Mouse (Mus musculus) hindbrain, embryonic 16.5 days (tissue): ENCODE measurements around the gene Pvalb. TPM values are rescaled to one million over a fixed set of nuclear protein-coding genes. Genes with fewer than 3 reads are reported as not detected.

Experiments used
- ATAC-seq: fragments of 200-750 bp; cut with Nextera tagmentation; 2 replicates; pipeline ENCODE4 v1.8.0; 2017; ENCODE audit warnings: moderate TSS enrichment, moderate library complexity
- H3K27ac ChIP-seq: fragments of 300-500 bp; sonication (generic); 2 replicates; pipeline ENCODE4 v1.5.1; 2014; ENCODE audit warnings: low read depth, mild to moderate bottlenecking, control low read depth, low read length, moderate library complexity
- H3K27me3 ChIP-seq: fragments of 300-500 bp; sonication (generic); replicated peaks from 2 replicates; pipeline ENCODE4 v1.6.1; 2014; ENCODE audit warnings: low read length; ENCODE audit not compliant: control insufficient read depth, insufficient read depth
- H3K36me3 ChIP-seq: fragments of 300-500 bp; sonication (generic); 2 replicates; pipeline ENCODE4 v1.6.1; 2014; ENCODE audit warnings: mild to moderate bottlenecking, low read length, moderate library complexity, mixed read lengths; ENCODE audit not compliant: control insufficient read depth, insufficient read depth
- H3K4me1 ChIP-seq: fragments of 300-500 bp; sonication (generic); 2 replicates; pipeline ENCODE4 v1.6.1; 2014; ENCODE audit warnings: low read depth, low read length; ENCODE audit not compliant: control insufficient read depth, insufficient read depth
- H3K4me2 ChIP-seq: fragments of 300-500 bp; sonication (generic); 2 replicates; pipeline ENCODE4 v1.6.1; 2014; ENCODE audit warnings: mild to moderate bottlenecking, low read length, control low read depth, moderate library complexity
- H3K4me3 ChIP-seq: fragments of 300-500 bp; sonication (generic); 2 replicates; pipeline ENCODE4 v1.5.1; 2014; ENCODE audit warnings: mild to moderate bottlenecking, low read length, control low read depth, moderate library complexity
- H3K9ac ChIP-seq: fragments of 300-500 bp; sonication (generic); 2 replicates; pipeline ENCODE4 v1.6.1; 2014; ENCODE audit warnings: low read depth, mild to moderate bottlenecking, control low read depth, low read length, moderate library complexity
- H3K9me3 ChIP-seq: fragments of 300-500 bp; sonication (generic); 2 replicates; pipeline ENCODE4 v1.6.1; 2014; ENCODE audit warnings: mild to moderate bottlenecking, low read length, moderate library complexity; ENCODE audit not compliant: control insufficient read depth
- WGBS: fragments of 180-500 bp; shearing (Covaris S2); extraction: QIAGEN DNeasy Blood & Tissue Kit; methylation state at CpG from one replicate; pipeline ENCODE4 v1.1.7; 2014; 5-methylcytosine and 5-hydroxymethylcytosine counted together
- polyA plus RNA-seq: library from polyadenylated mRNA; unstranded; fragments of >200 nt; fragmentation: Nextera tagmentation; extraction: Ambion mirVana; gene quantifications from 2 replicates; pipeline ENCODE4 v1.2.1, GENCODE M21; 2015

Gene Pvalb
- 5.8 and 7.0 TPM in 2 replicates for polyA plus RNA-seq

- no peak within 1 kb of the TSS for H3K27ac ChIP-seq
- WGBS, result 92% methylated on average over 7 of the region's 7 CpGs
- no peak within 1 kb of the TSS for H3K4me3 ChIP-seq
- no peak within 1 kb of the TSS for H3K9ac ChIP-seq
- no peaks in the 10 kb centered on the region for H3K9me3 ChIP-seq
- H3K4me2 ChIP-seq, result no peak within 1 kb of the TSS
- H3K27me3 ChIP-seq, result peaks cover 7% of the 10 kb centered on the region
- peaks cover 10% of the 10 kb centered on the region for H3K4me1 ChIP-seq
- ATAC-seq, result no peak
- H3K36me3 ChIP-seq, result no peaks in the 10 kb centered on the region
Measured at GRCm38 (mm10) chr15:78206312-78206711, at the start of gene Pvalb. Gene Pvalb, minus strand, starts transcription at chr15:78206400.

DNA sequence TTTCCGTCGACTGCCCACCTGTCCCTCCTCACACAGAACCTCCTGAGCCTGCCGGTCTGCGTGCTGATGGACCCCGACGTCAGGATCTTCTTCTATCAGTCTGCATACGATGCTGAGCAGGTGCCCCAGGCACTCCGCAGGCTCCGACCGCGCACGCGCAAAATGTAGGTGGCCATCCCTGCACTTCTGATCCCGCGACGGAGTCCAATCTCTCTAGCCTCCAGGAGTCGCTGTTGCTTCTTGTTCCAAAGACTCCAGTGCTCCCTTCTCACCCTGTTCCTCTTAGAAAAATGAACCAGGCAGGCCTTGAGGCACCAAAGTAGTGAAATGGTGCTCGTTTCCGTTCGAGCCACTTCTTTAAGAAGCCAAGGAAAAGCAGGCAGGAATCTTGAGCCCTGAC, 48.6 kb upstream of the Pvalb start:
- WGBS, result 21% methylated on average over 20 of the region's 20 CpGs
- H3K9ac ChIP-seq, result no peak overlapping the region

DNA sequence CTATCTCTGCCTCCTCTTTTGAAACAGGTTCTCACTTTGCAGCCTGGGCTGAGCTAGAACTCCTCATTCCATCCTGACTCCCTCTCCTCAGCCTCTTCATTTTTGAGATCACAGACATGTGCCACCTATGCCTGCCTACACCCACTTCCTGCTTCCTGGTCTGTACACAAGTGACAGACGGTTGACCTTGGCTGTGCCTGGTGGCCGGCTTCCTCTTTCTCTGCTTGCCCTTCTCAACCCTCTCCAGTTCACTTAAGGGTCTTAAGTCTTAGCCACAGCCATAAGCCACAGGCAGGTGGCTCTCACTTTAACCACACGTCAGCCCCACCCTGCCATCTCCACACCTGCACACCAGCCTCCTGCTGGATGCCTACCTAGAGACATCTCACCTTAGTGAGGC, 42.2 kb upstream of the Pvalb start:
- H3K9me3 ChIP-seq, result no peaks in the 10 kb centered on the region
- WGBS, result 80% methylated on average over 3 of the region's 3 CpGs

More for the DNA sequence above, 48.6 kb upstream of the Pvalb start:
- H3K4me2 ChIP-seq, result peak overlapping the region; percentile 12; the same call in 1 of the 2 replicates
- no peaks in the 10 kb centered on the region for H3K9me3 ChIP-seq
- no peaks in the 10 kb centered on the region for H3K4me1 ChIP-seq
- 0 out of 2 replicates have a peak, but pooled peaks have one; percentile 34 for ATAC-seq
- H3K4me3 ChIP-seq, result no peak overlapping the region
- H3K27me3 ChIP-seq, result no peaks in the 10 kb centered on the region; the same call in 1 of the 2 replicates
- no peaks in the 10 kb centered on the region for H3K36me3 ChIP-seq
- no peak overlapping the region for H3K27ac ChIP-seq

DNA sequence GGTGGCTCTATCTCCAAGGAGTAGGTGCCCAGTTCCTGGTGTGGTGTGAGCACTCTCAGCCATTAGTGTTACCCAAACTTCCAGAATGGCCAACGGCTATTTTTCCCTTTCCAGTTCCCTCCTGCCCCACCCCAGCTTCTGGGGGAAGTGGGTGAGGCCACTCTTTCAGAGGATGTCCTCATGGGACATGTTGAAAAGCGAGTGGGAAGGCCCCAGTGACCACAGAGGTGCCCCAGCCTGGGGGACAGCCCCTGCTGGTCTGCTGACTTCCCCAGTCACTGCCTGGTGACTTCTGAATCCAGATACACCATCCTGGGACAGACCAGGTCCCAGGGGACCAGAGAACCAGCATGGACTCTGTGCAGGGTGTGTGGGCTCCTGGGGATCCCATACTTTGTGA, 41.5 kb upstream of the Pvalb start:
- Histone ChIP-seq H3K9ac (no peak overlapping the region), H3K27ac (no peak overlapping the region), H3K4me1 (no peaks in the 10 kb centered on the region), H3K27me3 (no peaks in the 10 kb centered on the region), H3K4me2 (no peak overlapping the region), H3K4me3 (no peak overlapping the region), H3K36me3 (no peaks in the 10 kb centered on the region), H3K9me3 (no peaks in the 10 kb centered on the region)
- no peak for ATAC-seq
- 54% methylated on average over 2 of the region's 2 CpGs for whole genome bisulfite sequencing

More for the DNA sequence above, 42.2 kb upstream of the Pvalb start:
- Histone ChIP-seq H3K9ac (no peak overlapping the region), H3K27ac (no peak overlapping the region), H3K27me3 (no peaks in the 10 kb centered on the region; the same call in 1 of the 2 replicates), H3K4me3 (no peak overlapping the region), H3K4me2 (no peak overlapping the region), H3K4me1 (no peaks in the 10 kb centered on the region), H3K36me3 (no peaks in the 10 kb centered on the region)
- no peak for ATAC-seq

- H3K36me3 ChIP-seq, result no peaks in the 10 kb centered on the region
Measured at GRCm38 (mm10) chr15:78246143-78247116, 40.2 kb upstream of the Pvalb start.

DNA sequence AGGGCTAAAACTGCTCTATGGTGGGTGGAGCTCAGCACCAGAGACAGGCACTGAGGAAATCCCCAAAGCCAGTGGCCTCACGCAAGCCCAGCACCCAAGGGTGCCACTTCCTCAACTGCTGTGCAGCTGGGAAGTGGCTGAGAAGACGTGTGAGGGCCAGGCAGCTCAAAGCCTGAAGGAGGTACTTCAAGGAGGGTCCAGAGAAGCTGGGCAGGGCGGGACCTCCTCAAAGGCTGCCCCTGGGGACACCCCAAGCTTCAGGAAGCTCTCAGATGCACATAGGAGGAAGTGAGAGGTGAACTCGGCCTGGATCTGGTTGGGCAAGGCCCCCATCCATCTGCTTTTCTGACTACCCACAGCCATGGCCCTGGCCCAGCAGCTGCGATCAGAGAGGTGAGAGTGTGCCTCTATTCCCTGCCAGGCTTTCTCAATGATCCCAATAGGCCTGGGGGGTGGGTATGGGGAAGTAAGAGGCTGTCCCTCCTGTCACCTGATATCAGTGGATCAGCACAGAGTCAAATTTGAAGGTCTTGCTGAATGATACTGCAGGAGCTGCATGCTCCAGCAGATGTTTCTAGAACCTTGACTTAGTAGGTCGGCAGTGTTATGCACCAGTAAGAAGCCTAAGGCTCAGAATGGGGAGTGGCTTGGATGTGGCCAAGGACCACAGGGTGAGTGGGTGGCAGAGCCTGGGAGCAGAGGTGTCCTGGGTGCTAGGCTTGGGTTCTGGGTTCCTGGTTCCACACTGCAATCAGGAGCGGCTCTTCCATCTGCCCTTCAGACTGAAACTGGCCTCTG, 38.7 kb upstream of the Pvalb start, which contains the start of gene Ncf4:
TSS of gene Ncf4 (plus strand) at position 107 of the 798 bp plus-strand sequence.
- no peaks in the 10 kb centered on the region for H3K27me3 ChIP-seq
- H3K27ac ChIP-seq, result no peak within 1 kb of the TSS
- H3K36me3 ChIP-seq, result no peaks in the 10 kb centered on the region
- H3K4me1 ChIP-seq, result no peaks in the 10 kb centered on the region
- 76% methylated on average over 7 of the region's 7 CpGs for WGBS
- ATAC-seq, result no peak
- no peaks in the 10 kb centered on the region for H3K9me3 ChIP-seq
- H3K4me3 ChIP-seq, result no peak within 1 kb of the TSS
- no peak within 1 kb of the TSS for H3K4me2 ChIP-seq
- no peak within 1 kb of the TSS for H3K9ac ChIP-seq

More at GRCm38 (mm10) chr15:78246143-78247116, 40.2 kb upstream of the Pvalb start:
- Histone ChIP-seq H3K4me1 (no peaks in the 10 kb centered on the region), H3K4me2 (no peak overlapping the region), H3K27ac (no peak overlapping the region), H3K9me3 (no peaks in the 10 kb centered on the region), H3K27me3 (no peaks in the 10 kb centered on the region), H3K4me3 (no peak overlapping the region), H3K9ac (no peak overlapping the region)
- 79% methylated on average over 18 of the region's 18 CpGs for whole genome bisulfite sequencing
- no peak for ATAC-seq

GRCm38 (mm10) chr15:78243774-78244173, 37.6 kb upstream of the Pvalb start:
- Histone ChIP-seq H3K9me3 (no peaks in the 10 kb centered on the region), H3K9ac (no peak overlapping the region), H3K27ac (no peak overlapping the region), H3K4me3 (no peak overlapping the region), H3K36me3 (no peaks in the 10 kb centered on the region), H3K4me2 (no peak overlapping the region), H3K27me3 (no peaks in the 10 kb centered on the region), H3K4me1 (no peaks in the 10 kb centered on the region)
- 66% methylated on average over 6 of the region's 6 CpGs for WGBS
- no peak for ATAC-seq

GRCm38 (mm10) chr15:78243061-78243460, 36.9 kb upstream of the Pvalb start:
- H3K9me3 ChIP-seq, result no peaks in the 10 kb centered on the region
- H3K4me1 ChIP-seq, result no peaks in the 10 kb centered on the region
- H3K9ac ChIP-seq, result no peak overlapping the region
- H3K27me3 ChIP-seq, result no peaks in the 10 kb centered on the region
- no peak overlapping the region for H3K4me2 ChIP-seq
- H3K36me3 ChIP-seq, result no peaks in the 10 kb centered on the region
- no peak for ATAC-seq
- H3K27ac ChIP-seq, result no peak overlapping the region
- no peak overlapping the region for H3K4me3 ChIP-seq
- 89% methylated on average over 8 of the region's 8 CpGs for WGBS

- Histone ChIP-seq H3K4me1 (no peaks in the 10 kb centered on the region), H3K27me3 (no peaks in the 10 kb centered on the region), H3K36me3 (no peaks in the 10 kb centered on the region), H3K4me3 (no peak overlapping the region), H3K9ac (no peak overlapping the region; the same call in 1 of the 2 replicates), H3K4me2 (no peak overlapping the region), H3K9me3 (no peaks in the 10 kb centered on the region), H3K27ac (no peak overlapping the region)
- ATAC-seq, result no peak
- 55% methylated on average over 11 of the region's 11 CpGs for WGBS
Measured at GRCm38 (mm10) chr15:78241335-78241734, 35.1 kb upstream of the Pvalb start.
